Mouse (Mus musculus) forebrain, embryonic 16.5 days (tissue): ENCODE measurements around the gene Gpbar1. TPM values are rescaled to one million over a fixed set of nuclear protein-coding genes. Genes with fewer than 3 reads are reported as not detected.

Source experiments
- ATAC-seq: fragments of 200-750 bp; cut with Nextera tagmentation; 2 replicates; pipeline ENCODE4 v1.8.0; 2017; ENCODE audit warnings: mild to moderate bottlenecking, moderate library complexity
- H3K27ac ChIP-seq: fragments of 300-500 bp; sonication (generic); 2 replicates; pipeline ENCODE4 v1.5.1; 2014; ENCODE audit warnings: low read length, control low read depth
- H3K27me3 ChIP-seq: fragments of 300-500 bp; sonication (generic); replicated peaks from 2 replicates; pipeline ENCODE4 v1.6.1; 2014; ENCODE audit warnings: low read length; ENCODE audit not compliant: control insufficient read depth, insufficient read depth
- H3K36me3 ChIP-seq: fragments of 300-500 bp; sonication (generic); 2 replicates; pipeline ENCODE4 v1.6.1; 2014; ENCODE audit not compliant: control insufficient read depth, insufficient read depth
- H3K4me1 ChIP-seq: fragments of 300-500 bp; sonication (generic); replicated peaks from 2 replicates; pipeline ENCODE4 v1.6.1; 2014; ENCODE audit warnings: low read length; ENCODE audit not compliant: control insufficient read depth, insufficient read depth
- H3K4me2 ChIP-seq: fragments of 300-500 bp; sonication (generic); 2 replicates; pipeline ENCODE4 v1.6.1; 2014; ENCODE audit warnings: mild to moderate bottlenecking, low read length, control low read depth
- H3K4me3 ChIP-seq: fragments of 300-500 bp; sonication (generic); replicated peaks from 2 replicates; pipeline ENCODE4 v1.5.1; 2014; ENCODE audit warnings: mild to moderate bottlenecking, low read length, control low read depth
- H3K9ac ChIP-seq: fragments of 300-500 bp; sonication (generic); replicated peaks from 2 replicates; pipeline ENCODE4 v1.6.1; 2014; ENCODE audit warnings: low read depth, low read length, control low read depth
- H3K9me3 ChIP-seq: fragments of 300-500 bp; sonication (generic); 2 replicates; pipeline ENCODE4 v1.6.1; 2016; ENCODE audit warnings: low read length; ENCODE audit not compliant: control insufficient read depth
- WGBS: fragments of 180-500 bp; shearing (Covaris S2); extraction: QIAGEN DNeasy Blood & Tissue Kit; methylation state at CpG from one replicate; pipeline ENCODE4 v1.1.7; 2014; 5-methylcytosine and 5-hydroxymethylcytosine counted together
- polyA plus RNA-seq: library from polyadenylated mRNA; unstranded; fragments of >200 nt; fragmentation: Nextera tagmentation; extraction: Ambion mirVana; gene quantifications from 2 replicates; pipeline ENCODE4 v1.2.1, GENCODE M21; 2015

Gpbar1 gene
- polyA plus RNA-seq, 1 experiment from 2014 or later = 0.20 TPM

DNA sequence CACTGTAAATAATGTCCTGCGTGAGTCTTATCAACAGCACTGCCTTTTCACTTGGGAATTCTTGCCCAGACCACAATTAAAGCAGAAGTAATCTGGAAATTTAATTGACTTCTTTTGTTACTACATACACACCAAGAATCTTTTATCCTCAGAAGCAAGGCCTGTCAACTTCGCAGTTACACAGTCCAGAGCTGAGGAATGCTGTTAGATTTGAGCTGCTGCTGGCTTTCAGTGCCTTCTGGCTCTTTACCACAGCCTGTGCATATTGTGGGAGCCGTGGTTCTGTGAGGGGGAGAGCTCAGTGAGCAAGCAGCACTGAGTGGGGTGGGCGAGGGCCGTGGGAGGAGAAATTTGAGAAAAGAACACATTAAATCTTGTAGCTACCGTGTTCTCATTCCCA, 38.0 kb upstream of the Gpbar1 start:
- Histone ChIP-seq H3K4me3 (no peak overlapping the region), H3K27ac (peak overlapping the region; percentile 10; the same call in 1 of the 2 replicates), H3K36me3 (no peaks in the 10 kb centered on the region), H3K27me3 (no peaks in the 10 kb centered on the region), H3K9me3 (no peaks in the 10 kb centered on the region), H3K9ac (no peak overlapping the region), H3K4me1 (peaks cover 31% of the 10 kb centered on the region), H3K4me2 (no peak overlapping the region)
- WGBS = 57% methylated on average over 6 of the region's 6 CpGs
- ATAC-seq = no peak

DNA sequence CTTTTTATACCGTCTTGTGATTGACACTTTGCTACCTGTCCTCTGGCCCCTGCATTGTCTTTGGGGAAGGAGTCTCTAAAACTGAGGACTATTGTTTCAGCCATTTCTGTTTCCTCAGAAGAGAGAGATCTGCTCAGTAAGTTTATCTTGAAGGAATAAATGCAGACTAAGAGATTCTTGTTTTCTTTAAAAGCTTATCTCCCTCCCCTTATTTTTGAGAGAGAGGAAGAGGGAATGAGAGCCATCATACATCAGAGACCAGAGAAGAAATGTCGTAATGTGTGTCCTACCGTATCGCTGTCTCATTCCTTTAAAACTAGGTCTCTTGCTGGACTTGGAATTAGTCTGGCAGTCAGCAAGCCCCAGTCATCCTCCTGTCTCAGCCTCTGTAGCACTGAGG, 37.5 kb upstream of the Gpbar1 start:
- Histone ChIP-seq H3K4me1 (peaks cover 31% of the 10 kb centered on the region), H3K27me3 (no peaks in the 10 kb centered on the region), H3K4me3 (no peak overlapping the region), H3K4me2 (no peak overlapping the region), H3K9ac (no peak overlapping the region), H3K27ac (no peak overlapping the region), H3K36me3 (no peaks in the 10 kb centered on the region), H3K9me3 (no peaks in the 10 kb centered on the region)
- 82% methylated on average over 4 of the region's 4 CpGs for WGBS
- ATAC-seq = no peak

DNA sequence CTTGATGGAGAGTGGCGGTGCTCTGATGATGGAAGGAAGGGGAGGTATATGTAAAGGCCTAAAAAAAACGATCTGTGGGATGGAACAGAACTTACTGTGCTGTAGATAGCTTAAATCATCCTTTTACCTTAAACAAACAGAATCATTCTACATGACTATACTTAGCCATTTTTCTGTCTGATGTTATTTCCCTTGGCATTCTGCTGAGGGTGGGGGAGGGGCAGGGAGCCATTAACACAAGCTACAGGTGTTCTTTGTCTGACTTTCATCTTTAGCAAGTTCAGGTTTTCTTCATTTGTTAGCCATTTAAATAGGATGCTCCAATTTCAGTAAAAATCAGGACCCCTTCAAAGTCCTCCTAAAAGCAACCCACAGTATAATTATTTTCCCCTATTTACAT, 32.8 kb upstream of the Gpbar1 start:
- H3K9me3 ChIP-seq = no peaks in the 10 kb centered on the region
- no peak overlapping the region for H3K27ac ChIP-seq
- H3K4me3 ChIP-seq = no peak overlapping the region
- H3K4me1 ChIP-seq = no peaks in the 10 kb centered on the region; the same call in 1 of the 2 replicates
- H3K9ac ChIP-seq = no peak overlapping the region
- H3K4me2 ChIP-seq = no peak overlapping the region
- no peaks in the 10 kb centered on the region for H3K27me3 ChIP-seq
- ATAC-seq = no peak
- 91% methylated on average over 2 of the region's 2 CpGs for WGBS
- H3K36me3 ChIP-seq = peaks cover 10% of the 10 kb centered on the region

DNA sequence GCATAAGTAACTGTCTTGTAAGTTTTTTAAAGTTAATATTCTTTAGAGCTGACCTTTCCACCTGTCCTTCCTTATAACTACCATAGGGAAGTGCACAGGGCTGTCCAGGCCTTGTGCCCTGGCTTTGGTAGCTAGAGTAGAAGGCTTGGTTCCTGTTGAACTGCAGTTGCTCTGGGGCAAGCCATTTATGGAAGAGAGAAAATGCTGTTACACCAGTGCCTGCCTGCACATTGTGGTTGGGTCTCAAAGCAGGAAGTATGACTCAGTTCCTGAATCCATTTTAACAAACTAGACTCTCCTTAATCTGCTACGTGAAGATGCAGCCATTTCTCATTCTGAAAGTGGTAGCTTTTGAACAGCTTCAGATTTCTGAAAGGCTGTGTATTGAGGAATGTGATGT, 29.6 kb upstream of the Gpbar1 start:
- Histone ChIP-seq H3K9ac (no peak overlapping the region), H3K4me3 (no peak overlapping the region), H3K4me1 (no peaks in the 10 kb centered on the region), H3K36me3 (peaks cover 34% of the 10 kb centered on the region), H3K4me2 (no peak overlapping the region), H3K9me3 (no peaks in the 10 kb centered on the region), H3K27ac (no peak overlapping the region), H3K27me3 (no peaks in the 10 kb centered on the region)
- ATAC-seq = no peak
- 71% methylated on average over 1 of the region's 1 CpGs for WGBS

DNA sequence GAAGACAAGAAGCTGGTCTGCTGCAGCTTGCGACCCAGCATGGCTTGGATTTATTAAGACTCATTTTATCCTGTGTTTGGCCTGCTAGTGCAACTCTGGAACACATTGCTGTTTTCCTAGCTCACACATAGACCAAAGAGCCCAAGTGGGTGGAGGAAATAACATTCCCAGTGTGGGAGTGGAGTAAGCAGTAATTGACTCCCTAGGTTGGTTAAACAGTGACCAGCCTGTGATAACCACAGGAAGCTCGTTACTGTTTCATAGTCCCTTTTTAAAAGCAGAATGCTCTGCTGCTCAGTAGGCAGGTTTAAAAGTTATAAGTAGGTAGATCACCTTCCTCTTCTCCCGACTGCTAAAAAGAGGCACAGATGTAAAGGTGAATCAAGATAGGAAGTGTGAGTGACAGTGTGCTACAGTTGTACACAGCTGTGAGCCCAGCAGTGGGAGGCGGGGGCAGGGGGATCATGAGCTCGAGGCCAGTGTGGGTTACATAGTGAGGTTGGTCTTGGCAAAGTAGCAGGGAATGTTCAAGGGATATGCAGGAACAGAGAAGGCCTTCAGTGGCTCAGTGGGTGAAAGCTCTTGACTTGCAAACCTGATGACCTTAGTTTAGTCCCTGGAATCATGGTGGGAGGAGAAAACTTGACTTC, 28.9 kb upstream of the Gpbar1 start:
- H3K4me1 ChIP-seq = no peaks in the 10 kb centered on the region
- ATAC-seq = no peak

DNA sequence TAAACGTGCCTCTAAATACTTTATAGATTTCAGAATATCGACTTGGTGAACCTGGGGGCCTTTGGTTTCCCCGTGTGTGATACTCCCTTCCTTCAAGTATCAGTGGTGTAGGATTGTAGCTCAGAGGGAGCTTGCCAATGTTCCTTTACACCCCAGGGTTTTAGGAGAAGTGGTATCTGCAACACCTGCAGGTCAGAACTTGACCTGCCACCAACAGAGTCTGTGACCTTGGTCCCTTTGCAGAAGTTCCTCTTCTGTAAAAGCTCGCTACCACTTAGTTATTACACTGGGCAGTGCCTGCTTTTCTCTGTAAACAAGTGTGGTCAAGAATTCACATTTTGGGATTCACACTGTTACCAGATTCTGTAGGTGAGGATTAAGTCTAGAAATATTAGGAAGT, 28.3 kb upstream of the Gpbar1 start:
- Histone ChIP-seq H3K9me3 (no peaks in the 10 kb centered on the region), H3K4me1 (no peaks in the 10 kb centered on the region), H3K4me2 (no peak overlapping the region), H3K27ac (no peak overlapping the region), H3K27me3 (no peaks in the 10 kb centered on the region), H3K36me3 (peaks cover 39% of the 10 kb centered on the region), H3K9ac (no peak overlapping the region), H3K4me3 (no peak overlapping the region)
- 89% methylated on average over 4 of the region's 4 CpGs for WGBS
- ATAC-seq = no peak

More for the DNA sequence above, 28.9 kb upstream of the Gpbar1 start:
- H3K27me3 ChIP-seq = no peaks in the 10 kb centered on the region
- H3K4me3 ChIP-seq = no peak overlapping the region
- H3K9me3 ChIP-seq = no peaks in the 10 kb centered on the region
- peaks cover 39% of the 10 kb centered on the region for H3K36me3 ChIP-seq
- no peak overlapping the region for H3K9ac ChIP-seq
- H3K27ac ChIP-seq = no peak overlapping the region
- 72% methylated on average over 5 of the region's 5 CpGs for WGBS
- H3K4me2 ChIP-seq = no peak overlapping the region

DNA sequence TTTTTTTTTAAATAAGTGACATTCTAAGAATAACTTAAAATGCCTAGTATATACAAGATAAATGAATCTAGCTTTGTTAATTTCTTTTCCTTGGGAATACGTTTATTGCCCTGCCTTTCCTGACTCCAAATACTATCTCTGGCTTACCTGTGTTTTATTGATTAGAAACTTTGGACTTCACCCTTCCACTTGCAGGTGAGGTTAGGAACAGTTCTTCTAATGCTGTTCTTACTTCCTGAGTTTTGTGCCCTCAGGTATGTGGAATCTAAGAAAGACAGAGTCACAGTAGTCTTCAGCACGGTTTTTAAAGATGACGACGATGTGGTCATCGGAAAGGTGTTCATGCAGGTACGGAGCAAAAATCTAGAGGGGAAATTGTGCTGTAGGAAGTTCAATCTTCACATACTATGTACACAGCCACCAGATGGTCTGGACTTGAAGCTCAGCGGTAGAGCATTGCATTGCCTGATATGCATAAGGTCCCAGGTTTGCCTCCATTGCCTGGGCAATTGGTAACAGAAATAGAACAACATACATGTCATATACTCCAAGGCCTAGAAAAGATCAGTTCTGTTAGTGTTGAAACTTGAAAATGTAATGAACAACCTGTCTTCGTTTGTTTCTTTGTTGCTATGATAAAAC, 22.5 kb upstream of the Gpbar1 start:
- H3K4me3 ChIP-seq = no peak overlapping the region
- H3K27ac ChIP-seq = no peak overlapping the region
- no peaks in the 10 kb centered on the region for H3K27me3 ChIP-seq
- no peak for ATAC-seq
- no peaks in the 10 kb centered on the region for H3K4me1 ChIP-seq
- H3K9me3 ChIP-seq = no peaks in the 10 kb centered on the region
- H3K4me2 ChIP-seq = no peak overlapping the region
- no peak overlapping the region for H3K9ac ChIP-seq
- WGBS = 97% methylated on average over 8 of the region's 8 CpGs
- H3K36me3 ChIP-seq = peaks cover 42% of the 10 kb centered on the region

DNA sequence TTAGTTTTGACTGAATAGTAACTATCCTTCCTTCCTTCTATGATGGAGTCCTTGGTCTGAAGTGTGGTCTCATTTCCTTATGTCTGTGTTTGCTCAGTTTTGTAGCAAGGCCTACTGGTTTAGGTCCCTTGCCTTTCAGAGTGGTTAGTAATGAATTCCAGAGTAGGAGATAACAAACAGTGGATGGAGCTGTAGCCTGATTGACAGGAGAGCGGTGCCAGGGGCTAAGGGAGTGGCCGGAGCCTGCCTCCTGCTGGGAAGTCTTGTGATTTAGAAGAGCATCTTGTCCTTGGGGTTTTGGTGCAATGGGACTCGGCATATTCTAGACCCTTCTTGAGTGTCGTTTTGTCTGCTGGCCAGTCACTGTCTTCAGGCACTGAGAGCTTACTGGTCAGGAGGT, 21.6 kb upstream of the Gpbar1 start:
- Histone ChIP-seq H3K4me3 (no peak overlapping the region), H3K4me2 (no peak overlapping the region), H3K9ac (no peak overlapping the region), H3K27me3 (no peaks in the 10 kb centered on the region), H3K9me3 (no peaks in the 10 kb centered on the region), H3K4me1 (no peaks in the 10 kb centered on the region), H3K27ac (no peak overlapping the region), H3K36me3 (peaks cover 35% of the 10 kb centered on the region)
- ATAC-seq = no peak
- 86% methylated on average over 4 of the region's 4 CpGs for WGBS

DNA sequence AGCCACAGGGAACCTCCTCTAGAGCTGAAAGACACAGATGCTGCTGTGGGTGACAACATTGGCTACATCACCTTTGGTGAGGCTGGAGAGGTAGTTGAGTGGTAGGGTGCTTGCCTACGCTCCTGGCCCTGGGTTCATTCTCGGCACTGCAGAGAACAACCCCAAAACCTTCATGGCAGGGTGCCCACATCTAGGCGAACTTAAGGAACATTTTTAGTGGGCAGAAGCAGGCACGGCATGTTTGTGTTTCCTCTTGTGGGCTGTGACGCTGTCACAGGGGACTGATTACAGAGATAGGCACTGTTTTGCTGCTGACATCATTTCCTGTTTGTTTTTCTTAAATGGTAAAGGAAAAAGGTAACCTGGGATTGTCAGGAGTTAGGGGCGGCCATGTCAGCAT, 15.8 kb upstream of the Gpbar1 start:
- no peak overlapping the region for H3K4me2 ChIP-seq
- H3K27ac ChIP-seq = no peak overlapping the region
- no peak overlapping the region for H3K4me3 ChIP-seq
- no peak overlapping the region for H3K9ac ChIP-seq
- 89% methylated on average over 6 of the region's 6 CpGs for WGBS
- no peak for ATAC-seq
- no peaks in the 10 kb centered on the region for H3K9me3 ChIP-seq
- H3K4me1 ChIP-seq = no peaks in the 10 kb centered on the region
- H3K36me3 ChIP-seq = peaks cover 49% of the 10 kb centered on the region
- no peaks in the 10 kb centered on the region for H3K27me3 ChIP-seq
